Mouse (Mus musculus): Measurements from ENCODE around the gene Galk1.

- TF ChIP-seq CTCF (conservative IDR thresholded peaks at IDR 0.05; ENCODE audit: insufficient read depth, insufficient read length, low read depth, low read length), result no peak
- TF ChIP-seq POLR2A (IDR thresholded peaks at IDR 0.05; ENCODE audit: low read depth, low read length), result no peak
Measured at GRCm38 (mm10) chr11:116019976-116020411, 7.5 kb upstream of the Galk1 start.

Measured in kidney, adult 2 months (tissue).